Mouse (Mus musculus): ENCODE results near the gene Hmgb4. TPM values are rescaled to one million over a fixed set of nuclear protein-coding genes. Genes with fewer than 3 reads are reported as not detected.

The Hmgb4 gene
- polyA plus RNA-seq (2014; fragmentation: Illumina TruSeq; extraction: RNeasy Lipid Tissue Mini Kit (QIAGEN cat#74804); ENCODE audit: insufficient read depth, low read depth, low replicate concordance) = not detected

GRCm38 (mm10) chr4:128260907-128261560 is at the start of gene Hmgb4:
Gene Hmgb4 (minus strand): TSS chr4:128260957.

